ENCODE assay signal across 7 mouse cellular contexts in genomic region chr1:160906057-160906557, GRCm38 (mm10). TPM values are rescaled to one million over a fixed set of nuclear protein-coding genes. Genes with fewer than 3 reads are reported as not detected.
DNase-seq lines count a peak whose midpoint lies in the region; ATAC-seq lines count a peak whose summit lies in the region.

Rc3h1 (plus strand) TSS chr1:160906418.

- peaks cover 4% of the 10 kb centered on the region; the same call in 1 of the 2 replicates for H3K4me1 ChIP-seq in embryonic facial prominence, embryonic 12.5 days
- 0 out of 2 replicates have a peak, but pooled peaks cover 2% of the 10 kb centered on the region for H3K4me1 ChIP-seq in limb, embryonic 11.5 days (ENCODE audit: control insufficient read depth, insufficient read depth, low read length)
- H3K4me1 ChIP-seq in midbrain, embryonic 14.5 days (ENCODE audit: control insufficient read depth, insufficient read depth, low read length) = peaks cover 15% of the 10 kb centered on the region

- no peaks in the 10 kb centered on the region for H3K9me3 ChIP-seq in embryonic facial prominence, embryonic 12.5 days
- H3K9me3 ChIP-seq in limb, embryonic 11.5 days (ENCODE audit: control insufficient read depth, low read length) = no peaks in the 10 kb centered on the region
- no peaks in the 10 kb centered on the region for H3K9me3 ChIP-seq in midbrain, embryonic 14.5 days (ENCODE audit: control insufficient read depth, low read length)

- peak within 1 kb of the TSS; percentile 92 for H3K9ac ChIP-seq in embryonic facial prominence, embryonic 12.5 days
- peak within 1 kb of the TSS; percentile 91 for H3K9ac ChIP-seq in limb, embryonic 11.5 days (ENCODE audit: low read length)
- peak within 1 kb of the TSS; percentile 95 for H3K9ac ChIP-seq in midbrain, embryonic 14.5 days (replicated peaks; ENCODE audit: low read length)

- H3K4me2 ChIP-seq in embryonic facial prominence, embryonic 12.5 days (replicated peaks) = peak within 1 kb of the TSS; percentile 62
- H3K4me2 ChIP-seq in limb, embryonic 11.5 days (ENCODE audit: low read depth, severe bottlenecking) = peak within 1 kb of the TSS; percentile 59
- peak within 1 kb of the TSS; percentile 81 for H3K4me2 ChIP-seq in midbrain, embryonic 14.5 days (ENCODE audit: low read length)

- H3K4me3 ChIP-seq in embryonic facial prominence, embryonic 12.5 days = peak within 1 kb of the TSS; percentile 90
- peak within 1 kb of the TSS; percentile 90 for H3K4me3 ChIP-seq in limb, embryonic 11.5 days (ENCODE audit: low read depth, low read length)
- H3K4me3 ChIP-seq in midbrain, embryonic 14.5 days (replicated peaks; ENCODE audit: low read depth, low read length) = peak within 1 kb of the TSS; percentile 99

- ATAC-seq in embryonic facial prominence, embryonic 12.5 days (ENCODE audit: insufficient number of reproducible peaks, insufficient read depth, low FRiP score, low TSS enrichment) = peak; percentile 90
- ATAC-seq in limb, embryonic 11.5 days (ENCODE audit: insufficient number of reproducible peaks, low FRiP score, low TSS enrichment, low read depth) = peak; percentile 95
- ATAC-seq in midbrain, embryonic 14.5 days (ENCODE audit: low FRiP score, low TSS enrichment) = peak; percentile 96

- under 1% methylated on average over 44 of the region's 45 CpGs for WGBS in embryonic facial prominence, embryonic 12.5 days
- under 1% methylated on average over 44 of the region's 45 CpGs for WGBS in limb, embryonic 11.5 days
- WGBS in midbrain, embryonic 14.5 days = under 1% methylated on average over 45 of the region's 45 CpGs

- H3K27me3 ChIP-seq in embryonic facial prominence, embryonic 12.5 days = no peaks in the 10 kb centered on the region
- no peaks in the 10 kb centered on the region for H3K27me3 ChIP-seq in limb, embryonic 11.5 days (ENCODE audit: control insufficient read depth, insufficient read depth, low read length)
- H3K27me3 ChIP-seq in midbrain, embryonic 14.5 days (ENCODE audit: control insufficient read depth, insufficient read depth, low read length) = no peaks in the 10 kb centered on the region

- peak; percentile 99 for DNase-seq in adrenal gland, postnatal 25 days
- peak; percentile 99 for DNase-seq in heart, adult 11 months
- peak; percentile 99 for DNase-seq in kidney, adult 18-20 months
- peak; percentile 98 for DNase-seq in limb, embryonic 11.5 days (ENCODE audit: low spot score)
- DNase-seq in midbrain, embryonic 14.5 days = peak; percentile 95
- peak; percentile 98 to 100 for DNase-seq in spleen, adult 18-20 months

- H3K27ac ChIP-seq in embryonic facial prominence, embryonic 12.5 days = peak within 1 kb of the TSS; percentile 87
- peak within 1 kb of the TSS; percentile 75 for H3K27ac ChIP-seq in limb, embryonic 11.5 days (replicated peaks; ENCODE audit: low read depth, low read length)
- H3K27ac ChIP-seq in midbrain, embryonic 14.5 days (replicated peaks; ENCODE audit: low read depth, low read length) = peak within 1 kb of the TSS; percentile 90

- no peaks in the 10 kb centered on the region for H3K36me3 ChIP-seq in embryonic facial prominence, embryonic 12.5 days
- no peaks in the 10 kb centered on the region for H3K36me3 ChIP-seq in limb, embryonic 11.5 days (ENCODE audit: control insufficient read depth, insufficient read depth, low read length)
- H3K36me3 ChIP-seq in midbrain, embryonic 14.5 days (ENCODE audit: control insufficient read depth, insufficient read depth, low read length) = no peaks in the 10 kb centered on the region

RNA-seq across cellular contexts. Expression of gene Rc3h1, which starts in this region (rescaled TPM):
- total RNA-seq in adrenal gland, postnatal 25 days (2021) = 46.7 and 50.2 TPM in 2 replicates
- 9.2 and 9.8 TPM in 2 replicates for polyA plus RNA-seq in embryonic facial prominence, embryonic 12.5 days (2016; fragmentation: Nextera tagmentation; extraction: Ambion mirVana)
- polyA plus RNA-seq in limb, embryonic 11.5 days (2014; fragmentation: Nextera tagmentation; extraction: Ambion mirVana) = 8.4 and 9.5 TPM in 2 replicates
- 10.7 and 13.2 TPM in 2 replicates for polyA plus RNA-seq in midbrain, embryonic 14.5 days (2014; fragmentation: Nextera tagmentation; extraction: Ambion mirVana)

Comparison
In these comparisons a context has a peak if more than half of its experiments do, and no peak if none do; other contexts are left out.
1. Peak in every context shown above with its lines: DNase-seq, ATAC-seq, H3K4me3 ChIP-seq and H3K27ac ChIP-seq.